Mouse (Mus musculus) heart, postnatal 0 days (tissue): ENCODE measurements around the gene Jpt1.

Source experiments
- CTCF ChIP-seq: IDR thresholded peaks from 2 replicates; pipeline ENCODE4 v1.5.1; 2016; ENCODE audit warnings: antibody characterized with exemption, control low read depth, low read depth
- EP300 ChIP-seq: IDR thresholded peaks from 2 replicates; pipeline ENCODE4 v1.6.1; 2016; ENCODE audit warnings: antibody characterized with exemption, low read depth

DNA sequence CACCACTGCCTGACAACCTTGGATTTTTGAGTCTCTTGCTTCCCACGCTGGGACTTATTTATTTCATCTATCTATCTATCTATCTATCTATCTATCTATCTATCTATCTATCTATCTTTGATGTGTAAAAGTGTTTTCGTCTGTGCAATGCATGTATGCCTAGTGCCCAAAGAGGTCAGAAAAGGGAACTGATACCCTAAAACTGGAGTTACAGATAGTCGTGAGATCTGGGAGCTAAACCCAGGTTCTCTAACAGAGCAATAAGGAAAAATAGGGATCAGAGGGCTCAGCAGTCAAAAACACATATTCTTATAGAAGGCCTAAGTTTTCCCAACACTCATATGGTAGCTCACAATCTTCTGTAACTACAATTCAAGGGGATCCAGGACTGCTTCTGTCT is 5.4 kb upstream of the Jpt1 start:
- TF ChIP-seq CTCF (no peak), EP300 (no peak)
